Mouse (Mus musculus) lung, embryonic 14.5 days (tissue): Measurements from ENCODE around the gene Atxn2. TPM values are rescaled to one million over a fixed set of nuclear protein-coding genes. Genes with fewer than 3 reads are reported as not detected.
"Not testable (repeated sequence)": the region's sequence is repeated elsewhere in the genome, so short reads cannot be mapped to it uniquely, and the experiment has no call there.

Experiments
- ATAC-seq: fragments of 200-750 bp; cut with Nextera tagmentation; 2 replicates; pipeline ENCODE4 v1.8.0; 2017; ENCODE audit warnings: mild to moderate bottlenecking, moderate TSS enrichment, moderate library complexity; ENCODE audit not compliant: insufficient read depth
- DNase-seq: peaks from one replicate; pipeline ENCODE4 v3.0.0-alpha.2; 2015
- H3K27ac ChIP-seq: fragments of 300-500 bp; sonication (generic); 2 replicates; pipeline ENCODE4 v1.5.1; 2014; ENCODE audit warnings: low read depth, mild to moderate bottlenecking, moderate library complexity
- H3K27me3 ChIP-seq: fragments of 300-500 bp; sonication (generic); 2 replicates; pipeline ENCODE4 v1.6.1; 2014; ENCODE audit warnings: low read length, control low read depth; ENCODE audit not compliant: insufficient read depth
- H3K36me3 ChIP-seq: fragments of 300-500 bp; sonication (generic); 2 replicates; pipeline ENCODE4 v1.6.1; 2014; ENCODE audit warnings: control low read depth; ENCODE audit not compliant: insufficient read depth
- H3K4me1 ChIP-seq: fragments of 300-500 bp; sonication (generic); 2 replicates; pipeline ENCODE4 v1.6.1; 2014; ENCODE audit warnings: antibody characterized with exemption, control low read depth; ENCODE audit not compliant: insufficient read depth
- H3K4me2 ChIP-seq: fragments of 300-500 bp; sonication (generic); 2 replicates; pipeline ENCODE4 v1.6.1; 2014; ENCODE audit warnings: mild to moderate bottlenecking
- H3K4me3 ChIP-seq: fragments of 300-500 bp; sonication (generic); 2 replicates; pipeline ENCODE4 v1.5.1; 2014; ENCODE audit warnings: low read depth, low read length
- H3K9ac ChIP-seq: fragments of 300-500 bp; sonication (generic); 2 replicates; pipeline ENCODE4 v1.6.1; 2014
- H3K9me3 ChIP-seq: fragments of 300-500 bp; sonication (generic); 2 replicates; pipeline ENCODE4 v1.6.1; 2016; ENCODE audit warnings: low read depth, low read length, control low read depth
- CTCF ChIP-seq: IDR thresholded peaks from 2 replicates; pipeline ENCODE4 v1.5.1; 2016; ENCODE audit warnings: antibody characterized with exemption, low read depth
- WGBS: fragments of 180-500 bp; shearing (Covaris S2); extraction: QIAGEN DNeasy Blood & Tissue Kit; methylation state at CpG from one replicate; pipeline ENCODE4 v1.1.7; 2014; 5-methylcytosine and 5-hydroxymethylcytosine counted together
- polyA plus RNA-seq: library from polyadenylated mRNA; unstranded; fragments of >200 nt; fragmentation: Nextera tagmentation; extraction: Ambion mirVana; gene quantifications from 2 replicates; pipeline ENCODE4 v1.2.1, GENCODE M21; 2014

Atxn2 gene
- polyA plus RNA-seq, 1 experiment from 2014 or later = 83.9 TPM

DNA sequence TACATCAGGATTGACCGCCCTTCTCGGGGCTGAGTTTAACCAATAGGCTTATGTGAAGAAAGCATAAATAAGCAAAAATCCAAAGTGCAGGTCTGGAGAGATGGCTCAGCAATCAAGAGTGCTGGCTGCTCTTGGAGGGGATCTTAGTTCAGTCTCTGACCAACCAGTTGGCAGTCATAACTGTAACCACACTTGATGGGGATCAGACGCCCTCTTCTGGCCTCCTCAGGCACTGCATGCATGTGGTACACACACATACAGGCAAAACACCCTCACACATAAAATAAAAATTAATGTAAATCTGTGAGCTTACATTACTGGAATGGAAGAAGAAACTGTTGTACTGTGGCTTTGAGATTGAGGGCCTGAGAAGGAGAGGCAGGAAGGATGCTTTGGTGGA lies 40.7 kb upstream of the Atxn2 start:
- ATAC-seq = no peak
- H3K4me3 ChIP-seq = no peak overlapping the region
- H3K9ac ChIP-seq = no peak overlapping the region
- H3K4me1 ChIP-seq = no peaks in the 10 kb centered on the region
- 79% methylated on average over 3 of the region's 3 CpGs for WGBS
- peak; percentile 36 for DNase-seq
- no peak overlapping the region for H3K4me2 ChIP-seq
- no peak overlapping the region for H3K27ac ChIP-seq
- TF ChIP-seq CTCF = peak; percentile 49
- peaks cover 51% of the 10 kb centered on the region for H3K36me3 ChIP-seq
- no peaks in the 10 kb centered on the region for H3K9me3 ChIP-seq
- no peaks in the 10 kb centered on the region for H3K27me3 ChIP-seq

- H3K9me3 ChIP-seq = no peaks in the 10 kb centered on the region
- no peak overlapping the region for H3K4me3 ChIP-seq
- no peak overlapping the region for H3K4me2 ChIP-seq
- no peak overlapping the region for H3K9ac ChIP-seq
- ATAC-seq (no peak), DNase-seq (no peak)
- peaks cover 96% of the 10 kb centered on the region for H3K36me3 ChIP-seq
- no peak overlapping the region for H3K27ac ChIP-seq
- H3K27me3 ChIP-seq = no peaks in the 10 kb centered on the region
- no peaks in the 10 kb centered on the region for H3K4me1 ChIP-seq
- 98% methylated on average over 2 of the region's 2 CpGs for WGBS
- no peak for TF ChIP-seq CTCF
These were observed 28.9 kb upstream of the Atxn2 start for GRCm38 (mm10) chr5:121682250-121682649.

DNA sequence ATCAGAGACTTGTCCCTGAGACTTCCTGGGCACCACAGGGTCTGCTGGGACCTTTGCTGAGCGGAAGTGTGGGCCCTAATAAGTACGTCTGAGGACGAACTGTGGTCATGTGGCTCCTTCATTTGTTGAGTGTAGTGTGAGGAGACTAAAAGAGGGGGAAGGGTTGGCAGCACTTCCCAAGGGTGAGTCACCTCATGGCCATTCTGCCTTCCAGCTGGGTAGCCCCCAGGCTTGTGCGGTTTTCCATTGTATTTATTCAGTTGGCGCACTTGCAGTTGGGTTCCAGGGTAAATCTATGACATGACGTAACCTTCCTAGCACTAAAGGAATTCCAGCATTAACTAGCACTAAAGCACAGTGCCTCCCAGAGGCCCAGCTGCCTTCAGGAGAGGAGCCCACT lies 25.6 kb upstream of the Atxn2 start:
- H3K36me3 ChIP-seq = peaks cover 65% of the 10 kb centered on the region
- H3K9ac ChIP-seq = no peak overlapping the region
- no peak overlapping the region for H3K4me3 ChIP-seq
- H3K27me3 ChIP-seq = no peaks in the 10 kb centered on the region
- TF ChIP-seq CTCF = no peak
- no peak overlapping the region for H3K27ac ChIP-seq
- DNase-seq = no peak
- no peak overlapping the region for H3K4me2 ChIP-seq
- no peaks in the 10 kb centered on the region for H3K9me3 ChIP-seq
- no peak for ATAC-seq
- no peaks in the 10 kb centered on the region for H3K4me1 ChIP-seq
- WGBS = 94% methylated on average over 6 of the region's 6 CpGs

GRCm38 (mm10) chr5:121686113-121686898 lies 24.8 kb upstream of the Atxn2 start:
- Histone ChIP-seq H3K27ac (no peak overlapping the region), H3K9me3 (no peaks in the 10 kb centered on the region), H3K9ac (no peak overlapping the region), H3K36me3 (peaks cover 57% of the 10 kb centered on the region), H3K27me3 (no peaks in the 10 kb centered on the region), H3K4me1 (no peaks in the 10 kb centered on the region), H3K4me2 (no peak overlapping the region), H3K4me3 (no peak overlapping the region)
- DNase-seq = peak; percentile 8
- 72% methylated on average over 15 of the region's 15 CpGs for WGBS
- no peak for ATAC-seq
- no peak for TF ChIP-seq CTCF

- 58% methylated on average over 7 of the region's 7 CpGs for WGBS
- no peak for TF ChIP-seq CTCF
- peaks cover 16% of the 10 kb centered on the region for H3K36me3 ChIP-seq
- ATAC-seq (no peak; the same call in 1 of the 2 replicates), DNase-seq (peak; percentile 66)
- no peaks in the 10 kb centered on the region for H3K9me3 ChIP-seq
- H3K4me2 ChIP-seq = no peak overlapping the region
- H3K27ac ChIP-seq = 0 out of 2 replicates have a peak overlapping the region, but pooled peaks have one; percentile 36
- no peaks in the 10 kb centered on the region for H3K4me1 ChIP-seq
- no peak overlapping the region; the same call in 1 of the 2 replicates for H3K9ac ChIP-seq
- H3K4me3 ChIP-seq = no peak overlapping the region
- no peaks in the 10 kb centered on the region for H3K27me3 ChIP-seq
These were observed 20.5 kb upstream of the Atxn2 start for GRCm38 (mm10) chr5:121690482-121691211.

DNA sequence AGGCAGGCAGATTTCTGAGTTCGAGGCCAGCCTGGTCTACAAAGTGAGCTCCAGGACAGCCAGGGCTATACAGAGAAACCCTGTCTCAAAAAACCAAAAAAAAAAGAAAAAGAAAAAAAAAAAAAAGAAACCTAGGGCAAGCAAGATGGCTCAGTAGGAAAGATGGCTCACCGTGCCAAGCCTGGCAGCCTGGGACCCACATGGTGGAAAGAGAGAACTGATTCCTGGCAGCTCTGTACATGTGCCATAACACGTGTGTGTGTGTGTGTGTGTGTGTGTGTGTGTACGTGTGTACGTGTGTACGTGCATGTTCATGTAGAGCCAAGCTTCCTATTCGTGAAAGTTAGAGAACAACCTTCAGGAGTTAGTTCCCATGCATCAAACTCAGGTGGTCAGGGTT lies 19.7 kb upstream of the Atxn2 start:
- not testable (repeated sequence) for H3K27ac ChIP-seq, DNase-seq, H3K4me1 ChIP-seq, H3K9ac ChIP-seq, ATAC-seq, H3K36me3 ChIP-seq, H3K9me3 ChIP-seq, H3K4me3 ChIP-seq, H3K27me3 ChIP-seq, H3K4me2 ChIP-seq
- 86% methylated on average over 7 of the region's 7 CpGs for WGBS

- no peak for TF ChIP-seq CTCF
- Histone ChIP-seq H3K4me2 (no peak overlapping the region), H3K36me3 (no peaks in the 10 kb centered on the region), H3K4me3 (no peak overlapping the region), H3K9me3 (no peaks in the 10 kb centered on the region), H3K27me3 (no peaks in the 10 kb centered on the region), H3K27ac (no peak overlapping the region), H3K9ac (no peak overlapping the region), H3K4me1 (no peaks in the 10 kb centered on the region)
- ATAC-seq (no peak), DNase-seq (no peak)
- WGBS = 63% methylated on average over 4 of the region's 4 CpGs
These were observed 18.2 kb upstream of the Atxn2 start for GRCm38 (mm10) chr5:121692897-121693296.
